Mouse (Mus musculus) bone marrow, adult 2 months (tissue): ENCODE results near the gene Atp6v0c.

Experiments
- CTCF ChIP-seq: fragments of 200-500 bp; IDR thresholded peaks from 2 replicates; pipeline ENCODE4 v1.5.1; 2011; ENCODE audit warnings: low read length, control low read depth; ENCODE audit not compliant: control insufficient read depth, insufficient read depth
- POLR2A ChIP-seq: fragments of 200-500 bp; IDR thresholded peaks from 2 replicates; pipeline ENCODE4 v1.6.1; 2011; ENCODE audit warnings: low read depth, mild to moderate bottlenecking, control low read depth, low read length, borderline replicate concordance; ENCODE audit not compliant: control insufficient read depth

GRCm38 (mm10) chr17:24169317-24170065 lies at the start of gene Atp6v0c:
- TF ChIP-seq POLR2A (peak; percentile 95), CTCF (no peak)
